Mouse (Mus musculus) midbrain, embryonic 11.5 days (tissue): ENCODE results near the gene Eme1. TPM values are rescaled to one million over a fixed set of nuclear protein-coding genes. Genes with fewer than 3 reads are reported as not detected.

Experiments used
- ATAC-seq: fragments of 200-750 bp; cut with Nextera tagmentation; 2 replicates; pipeline ENCODE4 v1.8.0; 2017; ENCODE audit warnings: moderate TSS enrichment, moderate library complexity; ENCODE audit not compliant: low FRiP score
- DNase-seq: peaks from one replicate; pipeline ENCODE4 v3.0.0; 2015; ENCODE audit warnings: low spot score; ENCODE audit errors: missing footprints
- H3K27ac ChIP-seq: fragments of 300-500 bp; sonication (generic); 2 replicates; pipeline ENCODE4 v1.5.1; 2014; ENCODE audit warnings: low read depth, low read length
- H3K27me3 ChIP-seq: fragments of 300-500 bp; sonication (generic); 2 replicates; pipeline ENCODE4 v1.6.1; 2014; ENCODE audit warnings: mild to moderate bottlenecking, low read length, moderate library complexity, mixed read lengths; ENCODE audit not compliant: control insufficient read depth, insufficient read depth
- H3K36me3 ChIP-seq: fragments of 300-500 bp; sonication (generic); 2 replicates; pipeline ENCODE4 v1.6.1; 2014; ENCODE audit warnings: mild to moderate bottlenecking, low read length, moderate library complexity, mixed read lengths; ENCODE audit not compliant: control insufficient read depth, insufficient read depth
- H3K4me1 ChIP-seq: fragments of 300-500 bp; sonication (generic); 2 replicates; pipeline ENCODE4 v1.6.1; 2014; ENCODE audit warnings: low read length; ENCODE audit not compliant: control insufficient read depth, insufficient read depth
- H3K4me2 ChIP-seq: fragments of 300-500 bp; sonication (generic); 2 replicates; pipeline ENCODE4 v1.6.1; 2014; ENCODE audit warnings: mild to moderate bottlenecking, moderate library complexity
- H3K4me3 ChIP-seq: fragments of 300-500 bp; sonication (generic); 2 replicates; pipeline ENCODE4 v1.5.1; 2014; ENCODE audit warnings: low read depth, low read length
- H3K9ac ChIP-seq: fragments of 300-500 bp; sonication (generic); 2 replicates; pipeline ENCODE4 v1.6.1; 2014; ENCODE audit warnings: low read length
- H3K9me3 ChIP-seq: fragments of 300-500 bp; sonication (generic); 2 replicates; pipeline ENCODE4 v1.6.1; 2016; ENCODE audit warnings: low read length; ENCODE audit not compliant: control insufficient read depth
- WGBS: fragments of 180-500 bp; shearing (Covaris S2); extraction: QIAGEN DNeasy Blood & Tissue Kit; methylation state at CpG from one replicate; pipeline ENCODE4 v1.1.7; 2014; 5-methylcytosine and 5-hydroxymethylcytosine counted together
- polyA plus RNA-seq: library from polyadenylated mRNA; unstranded; fragments of >200 nt; fragmentation: Nextera tagmentation; extraction: Ambion mirVana; gene quantifications from 2 replicates; pipeline ENCODE4 v1.2.1, GENCODE M21; 2014

The Eme1 gene
- polyA plus RNA-seq, 1 experiment from 2014 or later, result 47.7 TPM

- Histone ChIP-seq H3K4me2 (no peak overlapping the region), H3K27me3 (peaks cover 2% of the 10 kb centered on the region; the same call in 1 of the 2 replicates), H3K9me3 (no peaks in the 10 kb centered on the region), H3K27ac (no peak overlapping the region), H3K4me3 (no peak overlapping the region), H3K4me1 (peaks cover 2% of the 10 kb centered on the region; the same call in 1 of the 2 replicates), H3K36me3 (no peaks in the 10 kb centered on the region), H3K9ac (no peak overlapping the region)
- no peak for DNase-seq
- no peak for ATAC-seq
- 83% methylated on average over 4 of the region's 4 CpGs for WGBS
These were observed 39.2 kb downstream of the Eme1 start for GRCm38 (mm10) chr11:94614603-94615002.

DNA sequence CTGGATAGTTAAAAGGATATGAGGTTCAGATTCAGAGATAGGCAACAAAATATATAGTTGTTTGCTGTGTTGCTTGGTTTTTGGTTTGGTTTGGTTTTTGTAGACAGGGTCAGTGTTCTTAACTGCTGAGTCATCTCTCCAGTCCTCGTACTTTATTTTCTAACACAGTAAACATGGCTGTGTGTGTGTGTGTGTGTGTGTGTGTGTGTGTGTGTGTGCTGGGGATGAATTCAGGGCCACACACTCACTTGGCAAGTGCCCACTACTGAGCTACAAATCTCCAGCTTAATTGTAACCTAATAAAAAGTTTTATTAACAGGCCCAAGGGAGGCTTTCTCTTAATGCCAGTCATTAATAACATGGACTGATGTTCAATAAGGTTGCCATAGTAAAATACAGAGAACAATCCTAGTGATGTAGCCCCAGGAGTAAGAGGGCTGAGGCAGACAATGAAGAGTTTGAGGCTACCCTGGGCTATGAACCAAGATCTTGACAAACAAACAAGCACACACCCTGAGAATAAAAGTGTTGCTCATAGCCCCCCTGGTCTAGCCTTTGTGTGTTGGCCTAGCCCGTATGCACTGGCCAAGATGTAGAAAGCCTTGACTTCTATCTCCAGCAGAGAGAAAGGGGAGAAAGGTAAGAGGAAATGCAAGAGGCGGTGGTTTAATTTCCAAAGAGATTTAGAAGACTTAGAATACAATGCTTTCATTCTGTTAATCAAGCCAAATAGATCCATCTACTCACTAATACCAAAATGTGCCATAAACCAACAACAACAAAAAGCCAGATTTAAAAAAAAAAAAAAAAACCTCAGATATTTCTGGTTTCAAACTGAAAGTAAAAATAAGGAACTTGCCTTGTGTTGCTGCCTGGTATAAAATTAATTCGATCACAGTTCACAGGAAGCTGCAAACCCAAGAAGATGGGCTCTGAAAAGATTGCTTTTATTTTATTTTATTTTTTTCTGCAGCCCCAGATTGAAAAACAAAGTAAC lies 42.7 kb downstream of the Eme1 start:
- Histone ChIP-seq H3K9ac (no peak overlapping the region), H3K27me3 (no peaks in the 10 kb centered on the region), H3K4me3 (no peak overlapping the region), H3K4me2 (no peak overlapping the region), H3K27ac (no peak overlapping the region), H3K4me1 (peaks cover 2% of the 10 kb centered on the region; the same call in 1 of the 2 replicates), H3K9me3 (no peaks in the 10 kb centered on the region), H3K36me3 (no peaks in the 10 kb centered on the region)
- no peak for ATAC-seq
- 77% methylated on average over 4 of the region's 4 CpGs for whole genome bisulfite sequencing
- DNase-seq, result no peak

- DNase-seq, result peak; percentile 86
- Histone ChIP-seq H3K27ac (no peak overlapping the region), H3K9ac (peak overlapping the region; percentile 56), H3K36me3 (no peaks in the 10 kb centered on the region), H3K4me2 (peak overlapping the region; percentile 56), H3K4me3 (no peak overlapping the region), H3K27me3 (no peaks in the 10 kb centered on the region), H3K4me1 (no peaks in the 10 kb centered on the region), H3K9me3 (no peaks in the 10 kb centered on the region)
- 66% methylated on average over 11 of the region's 11 CpGs for WGBS
- ATAC-seq, result no peak
These were observed 51.3 kb downstream of the Eme1 start for GRCm38 (mm10) chr11:94602356-94602955.

- H3K4me1 ChIP-seq, result no peaks in the 10 kb centered on the region
- H3K4me2 ChIP-seq, result peak within 1 kb of the TSS; percentile 56
- ATAC-seq (peak; percentile 96), DNase-seq (peak; percentile 97)
- no peaks in the 10 kb centered on the region for H3K9me3 ChIP-seq
- no peaks in the 10 kb centered on the region for H3K36me3 ChIP-seq
- H3K27me3 ChIP-seq, result no peaks in the 10 kb centered on the region
- H3K4me3 ChIP-seq, result peak within 1 kb of the TSS; percentile 39
- 2% methylated on average over 51 of the region's 52 CpGs for WGBS
- H3K27ac ChIP-seq, result no peak within 1 kb of the TSS
- H3K9ac ChIP-seq, result peak within 1 kb of the TSS; percentile 56
These were observed 52.2 kb downstream of the Eme1 start, which contains the start of gene Acsf2 for GRCm38 (mm10) chr11:94601321-94602281. Acsf2 (minus strand) TSS chr11:94601871.

DNA sequence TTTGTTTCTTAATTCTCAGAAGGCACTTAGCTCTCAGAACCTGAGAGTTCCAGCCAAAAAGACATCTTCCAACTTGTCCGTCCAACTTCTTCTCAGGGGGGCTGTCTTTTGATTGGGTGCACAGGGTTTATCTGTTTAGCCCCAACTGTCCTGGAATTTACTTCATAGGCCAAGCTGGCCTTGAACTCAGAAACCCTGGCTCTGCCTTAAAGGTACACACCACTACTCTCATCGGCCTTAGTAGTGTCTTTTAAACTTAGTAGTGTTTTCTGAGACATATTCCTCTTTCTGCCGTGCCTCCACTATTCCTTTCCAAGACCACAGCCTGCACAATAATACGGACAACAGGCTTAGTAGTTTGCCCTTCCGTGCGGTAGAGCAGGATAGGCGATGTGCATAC lies 53.3 kb downstream of the Eme1 start:
- Histone ChIP-seq H3K36me3 (no peaks in the 10 kb centered on the region), H3K4me2 (no peak overlapping the region), H3K4me1 (no peaks in the 10 kb centered on the region), H3K27me3 (no peaks in the 10 kb centered on the region), H3K27ac (no peak overlapping the region), H3K9me3 (no peaks in the 10 kb centered on the region), H3K9ac (no peak overlapping the region), H3K4me3 (no peak overlapping the region)
- ATAC-seq (no peak), DNase-seq (no peak)
- 92% methylated on average over 7 of the region's 7 CpGs for WGBS

DNA sequence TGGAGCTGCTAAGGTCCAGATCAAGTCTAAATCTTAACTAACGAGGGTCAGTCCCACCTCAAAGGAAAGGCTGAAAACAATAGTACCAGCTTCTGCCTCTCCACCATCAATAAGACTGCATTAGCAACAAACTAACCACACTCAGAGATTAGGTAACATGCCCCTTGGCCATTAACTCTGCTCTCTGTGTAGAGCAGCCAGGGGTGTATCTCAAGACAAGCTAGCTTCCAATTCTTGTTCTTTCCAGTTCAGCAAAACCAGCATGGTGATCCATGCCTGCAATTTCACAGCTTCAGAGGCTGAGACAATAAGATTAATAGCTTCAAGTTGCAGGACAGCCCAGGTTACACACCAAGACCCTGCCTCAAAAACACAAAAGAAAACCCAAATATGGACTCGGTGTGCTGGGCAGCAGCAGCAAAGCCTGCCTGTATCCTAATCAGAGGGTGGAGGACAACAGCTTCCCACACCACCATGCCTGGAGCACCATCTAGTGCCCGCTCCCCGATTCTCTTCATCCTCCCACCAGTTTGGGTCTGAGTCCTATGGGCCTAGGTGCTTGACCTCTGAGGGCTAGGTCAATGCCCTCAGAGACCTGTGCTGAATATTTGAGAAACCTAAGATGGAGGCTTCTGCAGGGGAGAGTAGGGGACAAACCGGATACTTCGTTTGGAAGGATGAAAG lies 55.2 kb downstream of the Eme1 start:
- no peak overlapping the region for H3K27ac ChIP-seq
- H3K9me3 ChIP-seq, result no peaks in the 10 kb centered on the region
- no peak for ATAC-seq
- H3K36me3 ChIP-seq, result no peaks in the 10 kb centered on the region
- H3K4me2 ChIP-seq, result no peak overlapping the region
- DNase-seq, result no peak
- 71% methylated on average over 6 of the region's 6 CpGs for WGBS
- no peaks in the 10 kb centered on the region for H3K27me3 ChIP-seq
- no peak overlapping the region for H3K9ac ChIP-seq
- H3K4me3 ChIP-seq, result no peak overlapping the region
- H3K4me1 ChIP-seq, result no peaks in the 10 kb centered on the region

- DNase-seq (no peak), ATAC-seq (no peak)
- Histone ChIP-seq H3K9me3 (no peaks in the 10 kb centered on the region), H3K4me2 (no peak overlapping the region), H3K36me3 (no peaks in the 10 kb centered on the region), H3K4me3 (no peak overlapping the region), H3K27me3 (no peaks in the 10 kb centered on the region), H3K4me1 (no peaks in the 10 kb centered on the region), H3K9ac (no peak overlapping the region), H3K27ac (no peak overlapping the region)
- 94% methylated on average over 4 of the region's 4 CpGs for WGBS
These were observed 56.4 kb downstream of the Eme1 start for GRCm38 (mm10) chr11:94597319-94597718.

DNA sequence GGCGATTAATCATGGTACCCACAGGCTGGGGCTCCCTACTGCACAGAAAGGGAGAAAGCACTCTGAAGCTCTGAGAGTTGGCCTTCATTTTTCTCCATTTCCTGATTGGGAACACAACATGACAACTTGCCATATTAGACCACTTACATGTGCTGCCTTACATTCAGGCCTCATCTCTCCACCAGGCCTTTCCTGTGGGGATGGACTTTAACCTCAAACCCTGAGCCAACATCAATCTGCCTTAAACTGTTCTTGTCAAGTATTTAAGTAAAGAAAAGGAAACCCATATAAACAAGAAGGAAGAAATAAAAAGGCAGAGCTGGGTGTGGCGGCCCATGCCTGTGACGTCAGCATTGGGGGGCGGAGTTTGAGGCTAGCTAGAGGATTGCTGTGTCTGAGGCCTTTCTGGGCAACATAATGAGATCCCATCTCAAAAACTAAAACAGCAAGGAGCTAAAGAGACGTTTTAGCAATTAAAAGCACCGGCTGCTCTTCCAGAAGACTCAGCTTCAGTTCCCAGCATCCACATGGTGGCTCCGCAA lies 57.4 kb downstream of the Eme1 start:
- Histone ChIP-seq H3K9me3 (no peaks in the 10 kb centered on the region), H3K27me3 (no peaks in the 10 kb centered on the region), H3K4me2 (no peak overlapping the region), H3K4me3 (no peak overlapping the region), H3K9ac (no peak overlapping the region), H3K4me1 (no peaks in the 10 kb centered on the region), H3K36me3 (no peaks in the 10 kb centered on the region), H3K27ac (no peak overlapping the region)
- no peak for ATAC-seq
- 73% methylated on average over 7 of the region's 7 CpGs for WGBS
- DNase-seq, result no peak
